Mouse (Mus musculus) kidney, adult 8-10 months (tissue): ENCODE data around the gene Pnpt1.

Experiments used
- DNase-seq, 2 experiments: peaks; one replicate each; pipeline ENCODE4 v3.0.0; 2022

Gene Pnpt1

GRCm38 (mm10) chr11:29130385-29131355 lies at the start of gene Pnpt1:
Pnpt1 (plus strand) TSS chr11:29130744.
- DNase-seq: peak; percentile 86 to 92

- DNase-seq: no peak
Measured at GRCm38 (mm10) chr11:29092403-29092802, 38.1 kb upstream of the Pnpt1 start.

- no peak for DNase-seq
Measured at GRCm38 (mm10) chr11:29098926-29099325, 31.6 kb upstream of the Pnpt1 start.

- no peak for DNase-seq
Measured at GRCm38 (mm10) chr11:29129862-29130384, 621 bp upstream of the Pnpt1 start.

GRCm38 (mm10) chr11:29140671-29141070 lies 10.1 kb downstream of the Pnpt1 start:
- no peak for DNase-seq

GRCm38 (mm10) chr11:29148901-29149300 lies 18.4 kb downstream of the Pnpt1 start:
- no peak for DNase-seq

- DNase-seq: no peak
Measured at GRCm38 (mm10) chr11:29163569-29163968, 33.0 kb downstream of the Pnpt1 start.

GRCm38 (mm10) chr11:29171959-29172391 lies 41.4 kb downstream of the Pnpt1 start:
- peak; percentile 72 to 75 for DNase-seq

GRCm38 (mm10) chr11:29172563-29173124 lies 42.1 kb downstream of the Pnpt1 start, which contains the start of gene Ppp4r3b:
Ppp4r3b (plus strand) TSS chr11:29172890.
- DNase-seq: peak; percentile 99

- peak; percentile 53 to 59 for DNase-seq
Measured at GRCm38 (mm10) chr11:29173125-29173631, 42.6 kb downstream of the Pnpt1 start.

GRCm38 (mm10) chr11:29173706-29174436 lies 43.3 kb downstream of the Pnpt1 start:
- peak in 1 of 2 experiments; percentile 2 for DNase-seq

GRCm38 (mm10) chr11:29179319-29179718 lies 48.8 kb downstream of the Pnpt1 start:
- no peak for DNase-seq

- DNase-seq: no peak
Measured at GRCm38 (mm10) chr11:29180657-29181056, 50.1 kb downstream of the Pnpt1 start.

- DNase-seq: no peak
Measured at GRCm38 (mm10) chr11:29181751-29182150, 51.2 kb downstream of the Pnpt1 start.

- no peak for DNase-seq
Measured at GRCm38 (mm10) chr11:29188981-29189380, 58.4 kb downstream of the Pnpt1 start.

- DNase-seq: no peak
Measured at GRCm38 (mm10) chr11:29203653-29204052, 73.1 kb downstream of the Pnpt1 start.

GRCm38 (mm10) chr11:29209774-29210173 lies 79.2 kb downstream of the Pnpt1 start:
- no peak for DNase-seq
